16 mouse cellular contexts compared by ENCODE assay signal in the genomic region with DNA sequence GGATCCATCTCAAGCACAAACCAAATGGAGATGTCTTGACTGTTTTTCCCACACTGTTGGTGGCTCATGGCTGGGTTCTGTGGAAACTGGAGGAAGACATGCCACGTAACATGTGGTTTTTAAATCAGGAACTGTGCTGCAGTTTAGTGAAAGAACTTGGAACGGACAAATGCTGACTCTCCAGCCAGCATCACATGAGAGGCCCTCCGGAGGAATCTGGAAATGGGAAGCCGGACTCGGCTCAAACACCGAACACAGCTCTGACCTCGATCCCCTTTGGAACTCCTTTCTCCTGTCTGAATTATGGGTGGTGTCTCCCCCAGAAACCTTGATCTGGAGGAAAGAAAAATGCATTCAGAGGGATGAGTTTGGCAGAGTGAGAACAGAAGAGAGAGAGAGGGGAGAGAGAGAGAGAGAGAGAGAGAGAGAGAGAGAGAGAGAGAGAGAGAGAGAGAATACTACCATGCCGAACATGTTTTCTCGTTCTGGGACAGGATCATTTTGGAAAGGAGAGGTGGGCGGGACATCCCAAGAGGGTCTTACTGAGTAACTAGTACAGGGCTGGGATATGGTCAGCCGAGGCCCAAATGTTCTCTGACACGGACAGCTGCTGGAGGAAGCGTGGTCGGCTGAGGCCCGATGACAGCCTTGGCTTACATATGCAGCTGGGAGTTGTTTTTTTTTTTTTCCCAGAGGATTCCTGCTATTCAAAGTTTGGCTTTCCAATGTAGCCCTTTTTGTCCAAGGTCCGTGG. TPM values are rescaled to one million over a fixed set of nuclear protein-coding genes. Genes with fewer than 3 reads are reported as not detected.
DNase-seq lines count a peak whose midpoint lies in the region; ATAC-seq and TF ChIP-seq lines count a peak whose summit lies in the region.
"Had no signal": no experiment of that assay in that cellular context is flagged by ENCODE, and none has a peak within 500 bp of the region (broad histone marks: within the 10 kb centered on the region; RNA-seq: fewer than 3 reads in every experiment).

No protein-coding gene starts in this region.

- peak; percentile 57 to 76 for DNase-seq in heart, adult 2 months
- DNase-seq in lung, postnatal 25 days (ENCODE audit: low spot score), result peak; percentile 29
- DNase-seq: B cell, adult 2 months; cerebellum, adult 9-10 months; layer of hippocampus, postnatal 36 days; liver, embryonic 13.5 days; right cerebral cortex, postnatal 4 days; thymus, postnatal 25 days had no signal

- no peaks in the 10 kb centered on the region for H3K79me2 ChIP-seq in heart, adult 2 months (replicated peaks; ENCODE audit: control insufficient read depth, insufficient read depth, low read length)

- H3K4me3 ChIP-seq in heart, adult 2 months, result no peak overlapping the region
- no peak overlapping the region for H3K4me3 ChIP-seq in heart, embryonic 11.5 days (ENCODE audit: low read depth, low read length)
- H3K4me3 ChIP-seq in embryonic facial prominence, embryonic 15.5 days (replicated peaks), result no peak overlapping the region
- H3K4me3 ChIP-seq in heart, embryonic 16.5 days (ENCODE audit: low read length), result no peak overlapping the region
- H3K4me3 ChIP-seq in hindbrain, embryonic 13.5 days, result no peak overlapping the region
- H3K4me3 ChIP-seq: liver, embryonic 13.5 days; midbrain, embryonic 13.5 days had no signal

- no peaks in the 10 kb centered on the region for H3K27me3 ChIP-seq in heart, adult 2 months (ENCODE audit: control insufficient read depth, insufficient read depth, low read length)
- H3K27me3 ChIP-seq in heart, embryonic 11.5 days (ENCODE audit: control insufficient read depth, insufficient read depth, low read length), result no peaks in the 10 kb centered on the region
- H3K27me3 ChIP-seq in embryonic facial prominence, embryonic 15.5 days, result no peaks in the 10 kb centered on the region
- H3K27me3 ChIP-seq in heart, embryonic 16.5 days (ENCODE audit: control insufficient read depth, insufficient read depth, low read length), result no peaks in the 10 kb centered on the region
- 0 out of 2 replicates have a peak, but pooled peaks cover 2% of the 10 kb centered on the region for H3K27me3 ChIP-seq in hindbrain, embryonic 13.5 days
- H3K27me3 ChIP-seq: liver, embryonic 13.5 days; midbrain, embryonic 13.5 days had no signal

- H3K9ac ChIP-seq in heart, adult 2 months (ENCODE audit: low read depth, low read length), result no peak overlapping the region
- H3K9ac ChIP-seq in heart, embryonic 11.5 days (ENCODE audit: low read depth, low read length), result no peak overlapping the region
- no peak overlapping the region for H3K9ac ChIP-seq in embryonic facial prominence, embryonic 15.5 days
- no peak overlapping the region for H3K9ac ChIP-seq in heart, embryonic 16.5 days (ENCODE audit: low read length)
- H3K9ac ChIP-seq in hindbrain, embryonic 13.5 days, result no peak overlapping the region
- H3K9ac ChIP-seq: liver, embryonic 13.5 days; midbrain, embryonic 13.5 days had no signal

- no peak for TF ChIP-seq POLR2A in heart, adult 2 months (IDR thresholded peaks at IDR 0.05; ENCODE audit: insufficient read depth, low read depth, low read length)

- H3K9me3 ChIP-seq in heart, embryonic 11.5 days (replicated peaks; ENCODE audit: control insufficient read depth, low read length), result no peaks in the 10 kb centered on the region
- H3K9me3 ChIP-seq in embryonic facial prominence, embryonic 15.5 days (replicated peaks), result no peaks in the 10 kb centered on the region
- no peaks in the 10 kb centered on the region for H3K9me3 ChIP-seq in heart, embryonic 16.5 days (replicated peaks; ENCODE audit: control insufficient read depth, low read length)
- no peaks in the 10 kb centered on the region for H3K9me3 ChIP-seq in hindbrain, embryonic 13.5 days
- H3K9me3 ChIP-seq: liver, embryonic 13.5 days; midbrain, embryonic 13.5 days had no signal

- 54% methylated on average over 16 of the region's 16 CpGs for WGBS in heart, adult 2 months
- WGBS in heart, embryonic 11.5 days (ENCODE audit: insufficient replicate concordance), result 81% methylated on average over 16 of the region's 16 CpGs
- 60% methylated on average over 16 of the region's 16 CpGs for WGBS in embryonic facial prominence, embryonic 15.5 days
- WGBS in heart, embryonic 16.5 days, result 68% methylated on average over 16 of the region's 16 CpGs
- WGBS in hindbrain, embryonic 13.5 days, result 83% methylated on average over 16 of the region's 16 CpGs

- no peak overlapping the region for H3K4me2 ChIP-seq in heart, embryonic 11.5 days
- H3K4me2 ChIP-seq in embryonic facial prominence, embryonic 15.5 days (replicated peaks), result no peak overlapping the region
- no peak overlapping the region for H3K4me2 ChIP-seq in heart, embryonic 16.5 days (ENCODE audit: low read depth, low read length)
- no peak overlapping the region for H3K4me2 ChIP-seq in hindbrain, embryonic 13.5 days
- H3K4me2 ChIP-seq: liver, embryonic 13.5 days; midbrain, embryonic 13.5 days had no signal

- 0 out of 2 replicates have a peak, but pooled peaks have one; percentile 32 for TF ChIP-seq EP300 in heart, adult 2 months (IDR thresholded peaks at IDR 0.05; ENCODE audit: insufficient read depth, low read depth, low read length)

- H3K36me3 ChIP-seq in heart, adult 2 months (ENCODE audit: control insufficient read depth, insufficient read depth, low read length), result no peaks in the 10 kb centered on the region
- H3K36me3 ChIP-seq in heart, embryonic 11.5 days (ENCODE audit: control insufficient read depth, insufficient read depth, low read length), result no peaks in the 10 kb centered on the region
- no peaks in the 10 kb centered on the region for H3K36me3 ChIP-seq in embryonic facial prominence, embryonic 15.5 days
- no peaks in the 10 kb centered on the region for H3K36me3 ChIP-seq in heart, embryonic 16.5 days (ENCODE audit: control insufficient read depth, insufficient read depth)
- H3K36me3 ChIP-seq in hindbrain, embryonic 13.5 days, result no peaks in the 10 kb centered on the region
- H3K36me3 ChIP-seq: liver, embryonic 13.5 days; midbrain, embryonic 13.5 days had no signal

- TF ChIP-seq CTCF in heart, adult 2 months (IDR thresholded peaks at IDR 0.05), result no peak

- no peak for ATAC-seq in heart, embryonic 11.5 days (replicated peaks; ENCODE audit: insufficient number of reproducible peaks, low FRiP score, low TSS enrichment)
- ATAC-seq in embryonic facial prominence, embryonic 15.5 days (ENCODE audit: insufficient number of reproducible peaks, low FRiP score, low TSS enrichment, low read depth), result no peak
- ATAC-seq in heart, embryonic 16.5 days (replicated peaks; ENCODE audit: extremely low read depth, insufficient read depth, low FRiP score), result peak; percentile 54; the same call in 1 of the 2 replicates
- ATAC-seq in monocyte, adult 5-6 weeks (replicated peaks; ENCODE audit: insufficient number of reproducible peaks, low FRiP score, low TSS enrichment, poor library complexity, severe bottlenecking), result no peak
- no peak for ATAC-seq in hindbrain, embryonic 13.5 days (ENCODE audit: low FRiP score)
- ATAC-seq in megakaryocyte-erythroid progenitor cell, adult 5-6 weeks (replicated peaks; ENCODE audit: low FRiP score, low TSS enrichment, poor library complexity, severe bottlenecking), result no peak
- ATAC-seq: hindbrain, embryonic 16.5 days; midbrain, embryonic 13.5 days had no signal

- peak overlapping the region; percentile 65 for H3K27ac ChIP-seq in heart, adult 2 months
- H3K27ac ChIP-seq in heart, embryonic 11.5 days (ENCODE audit: low read depth, low read length), result no peak overlapping the region
- H3K27ac ChIP-seq in embryonic facial prominence, embryonic 15.5 days (replicated peaks), result peak overlapping the region; percentile 58; the same call in 1 of the 2 replicates
- H3K27ac ChIP-seq in heart, embryonic 16.5 days (ENCODE audit: low read length), result peak overlapping the region; percentile 60
- H3K27ac ChIP-seq in hindbrain, embryonic 13.5 days, result no peak overlapping the region
- H3K27ac ChIP-seq: liver, embryonic 13.5 days; midbrain, embryonic 13.5 days had no signal

- H3K4me1 ChIP-seq in heart, adult 2 months (ENCODE audit: control insufficient read depth, insufficient read depth, low read length), result peaks cover 4% of the 10 kb centered on the region
- H3K4me1 ChIP-seq in heart, embryonic 11.5 days (ENCODE audit: control insufficient read depth, insufficient read depth, low read length), result peaks cover 3% of the 10 kb centered on the region
- peaks cover 40% of the 10 kb centered on the region for H3K4me1 ChIP-seq in embryonic facial prominence, embryonic 15.5 days
- H3K4me1 ChIP-seq in heart, embryonic 16.5 days (ENCODE audit: control insufficient read depth, insufficient read depth, low read length), result no peaks in the 10 kb centered on the region; the same call in 1 of the 2 replicates
- H3K4me1 ChIP-seq in hindbrain, embryonic 13.5 days (replicated peaks), result no peaks in the 10 kb centered on the region
- H3K4me1 ChIP-seq: liver, embryonic 13.5 days; midbrain, embryonic 13.5 days had no signal

- intact Hi-C loops in heart, adult 2 months (cut with DNase I), result no loop called here

RNA-seq across cellular contexts. Expression of a gene that starts 53.9 kb away (rescaled TPM):
- 10 to 100 TPM; 87.2 to 97.9 TPM for total RNA-seq in heart, adult 2 months (2021)
- polyA plus RNA-seq in heart, adult 2 months (2012; rRNA removed), result 63.2 and 87.0 TPM in 2 replicates
- 136 and 141 TPM in 2 replicates for polyA plus RNA-seq in heart, embryonic 11.5 days (2014; fragmentation: Nextera tagmentation; extraction: Ambion mirVana)
- polyA plus RNA-seq in embryonic facial prominence, embryonic 15.5 days (2015; fragmentation: Nextera tagmentation; extraction: Ambion mirVana), result 126 and 137 TPM in 2 replicates
- polyA plus RNA-seq in heart, embryonic 16.5 days (2015; fragmentation: Nextera tagmentation; extraction: Ambion mirVana), result 117 and 121 TPM in 2 replicates
- 85.2 to 93.0 TPM (median 87.2 TPM) in 3 replicates for total RNA-seq in monocyte, adult 5-6 weeks (2017)
- polyA plus RNA-seq in hindbrain, embryonic 13.5 days (2015; fragmentation: Nextera tagmentation; extraction: Ambion mirVana), result 164 and 178 TPM in 2 replicates
- total RNA-seq in megakaryocyte-erythroid progenitor cell, adult 5-6 weeks (2014; fragmentation: Nextera tagmentation), result 58.4 and 67.9 TPM in 2 replicates
- total RNA-seq in megakaryocyte-erythroid progenitor cell, adult 5-6 weeks (2017), result 58.1 and 86.6 TPM in 2 replicates

Comparison
In these comparisons a context has a peak if more than half of its experiments do, and no peak if none do; other contexts are left out.
1. H3K27ac ChIP-seq: peak in heart, adult 2 months (single experiment), embryonic facial prominence, embryonic 15.5 days (single experiment) and heart, embryonic 16.5 days (single experiment); none in heart, embryonic 11.5 days (single experiment) and hindbrain, embryonic 13.5 days (single experiment).